Mouse (Mus musculus) limb, embryonic 10.5 days (tissue): ENCODE measurements around the gene Izumo4. TPM values are rescaled to one million over a fixed set of nuclear protein-coding genes. Genes with fewer than 3 reads are reported as not detected.

Experiments
- DNase-seq: peaks from one replicate; pipeline ENCODE4 v3.0.0-alpha.2; 2017; ENCODE audit warnings: low spot score
- H3K27ac ChIP-seq: fragments of 300-500 bp; sonication (generic); 2 replicates; pipeline ENCODE4 v1.5.1; 2016; ENCODE audit warnings: mild to moderate bottlenecking
- H3K27me3 ChIP-seq: fragments of 300-500 bp; sonication (generic); 2 replicates; pipeline ENCODE4 v1.6.1; 2016; ENCODE audit warnings: low read depth, mild to moderate bottlenecking; ENCODE audit not compliant: poor library complexity, severe bottlenecking
- H3K36me3 ChIP-seq: fragments of 300-500 bp; sonication (generic); 2 replicates; pipeline ENCODE4 v1.6.1; 2016; ENCODE audit warnings: mild to moderate bottlenecking, moderate library complexity
- H3K4me1 ChIP-seq: fragments of 300-500 bp; sonication (generic); 2 replicates; pipeline ENCODE4 v1.6.1; 2016
- H3K4me3 ChIP-seq: fragments of 300-500 bp; sonication (generic); 2 replicates; pipeline ENCODE4 v1.5.1; 2016; ENCODE audit warnings: mild to moderate bottlenecking, moderate library complexity
- H3K9me3 ChIP-seq: fragments of 300-500 bp; sonication (generic); replicated peaks from 2 replicates; pipeline ENCODE4 v1.6.1; 2016; ENCODE audit warnings: mild to moderate bottlenecking
- WGBS: fragments of 180-500 bp; shearing (Covaris S2); methylation state at CpG from one replicate; pipeline ENCODE4 v1.1.7; 2016; 5-methylcytosine and 5-hydroxymethylcytosine counted together
- polyA plus RNA-seq: library from polyadenylated mRNA; unstranded; fragments of >200 nt; fragmentation: Nextera tagmentation; extraction: Ambion mirVana; gene quantifications from 2 replicates; pipeline ENCODE4 v1.2.1, GENCODE M21; 2016

Izumo4 gene
- polyA plus RNA-seq: 8.6 and 10.8 TPM in 2 replicates

- Histone ChIP-seq H3K27me3 (no peaks in the 10 kb centered on the region), H3K9me3 (no peaks in the 10 kb centered on the region), H3K27ac (peak within 1 kb of the TSS; percentile 87), H3K4me3 (peak within 1 kb of the TSS; percentile 66), H3K4me1 (peaks cover 45% of the 10 kb centered on the region), H3K36me3 (peaks cover 33% of the 10 kb centered on the region)
- peak; percentile 98 for DNase-seq
- under 1% methylated on average over 59 of the region's 59 CpGs for WGBS
Observed at GRCm38 (mm10) chr10:80701721-80702535, at the start of gene Izumo4, which contains the start of gene Mob3a. TSS of gene Izumo4 (plus strand) at chr10:80702184. TSS of gene Mob3a (minus strand) at chr10:80701977.

DNA sequence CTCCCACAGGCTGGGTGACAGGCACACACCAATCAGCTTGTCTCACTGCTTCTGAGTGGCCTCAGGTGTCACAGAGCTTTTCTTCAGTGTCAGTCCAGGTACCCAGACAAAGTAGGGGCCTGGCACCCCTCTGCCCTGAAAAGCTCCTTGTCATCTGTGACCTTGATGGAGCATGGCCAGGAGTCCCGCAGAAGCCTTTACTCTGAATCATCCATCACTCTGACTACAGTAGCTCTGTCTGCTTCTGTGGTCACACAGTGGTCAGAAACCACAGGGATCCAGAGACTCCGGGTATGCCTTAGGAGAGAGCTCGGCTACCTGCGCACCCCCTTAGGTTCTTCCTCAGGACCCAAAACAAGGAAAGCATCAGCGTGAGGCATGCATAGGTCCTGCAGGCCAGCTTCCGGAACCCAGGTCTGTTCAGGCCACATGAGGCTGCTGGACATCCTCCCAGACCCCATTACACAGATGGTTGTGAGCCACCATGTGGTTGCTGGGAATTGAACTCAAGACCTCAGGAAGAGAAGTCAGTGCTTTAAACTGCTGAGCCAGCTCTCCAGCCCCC is 48.7 kb upstream of the Izumo4 start:
- H3K27me3 ChIP-seq: no peaks in the 10 kb centered on the region
- no peak for DNase-seq
- H3K36me3 ChIP-seq: peaks cover 28% of the 10 kb centered on the region
- H3K9me3 ChIP-seq: no peaks in the 10 kb centered on the region
- peaks cover 39% of the 10 kb centered on the region for H3K4me1 ChIP-seq
- H3K27ac ChIP-seq: no peak overlapping the region
- H3K4me3 ChIP-seq: no peak overlapping the region
- 90% methylated on average over 6 of the region's 6 CpGs for WGBS

GRCm38 (mm10) chr10:80654866-80655265 is 47.1 kb upstream of the Izumo4 start:
- H3K4me3 ChIP-seq: peak overlapping the region; percentile 93
- H3K36me3 ChIP-seq: peaks cover 18% of the 10 kb centered on the region
- peak overlapping the region; percentile 96 for H3K27ac ChIP-seq

DNA sequence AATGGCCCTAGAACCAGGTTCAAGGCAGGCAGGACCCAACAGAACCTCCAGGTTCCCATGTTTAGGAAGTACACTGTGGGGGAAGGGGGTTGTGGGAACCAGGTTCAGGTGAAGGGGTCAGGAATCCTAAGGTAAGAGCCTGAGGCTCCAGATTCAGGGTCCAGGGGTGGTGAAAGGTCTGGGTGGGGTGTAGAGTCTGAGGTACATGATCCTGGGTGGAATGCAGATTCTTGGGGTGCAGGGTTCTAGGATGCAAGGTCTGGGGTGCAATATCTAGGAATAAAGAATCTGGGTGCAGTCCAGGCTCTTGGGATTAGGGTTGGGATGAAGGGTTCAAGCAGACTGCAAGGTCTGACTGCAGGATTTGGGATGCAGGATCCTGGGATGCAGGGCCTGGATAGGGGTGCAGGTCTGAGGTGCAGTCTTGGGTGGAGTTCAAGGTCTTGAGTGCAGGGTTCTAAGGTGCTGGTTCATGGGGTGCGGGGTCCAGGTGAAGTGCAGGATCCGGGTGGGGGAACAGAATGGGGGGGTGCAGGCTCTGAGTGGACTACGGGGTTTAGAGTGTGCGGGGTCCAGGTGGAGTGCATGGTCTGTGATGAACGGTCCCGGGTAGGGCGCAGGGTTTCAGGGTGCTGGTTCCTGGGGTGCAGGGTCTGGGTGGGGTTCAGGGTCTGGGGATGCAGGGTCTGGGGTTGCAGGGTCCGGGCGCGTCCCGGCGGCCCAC is 46.4 kb upstream of the Izumo4 start:
- no peak for DNase-seq
- H3K4me3 ChIP-seq: peak overlapping the region; percentile 93
- no peaks in the 10 kb centered on the region for H3K27me3 ChIP-seq
- no peaks in the 10 kb centered on the region for H3K9me3 ChIP-seq
- H3K4me1 ChIP-seq: peaks cover 45% of the 10 kb centered on the region
- peak overlapping the region; percentile 96 for H3K27ac ChIP-seq
- WGBS: 7% methylated on average over 12 of the region's 12 CpGs
- H3K36me3 ChIP-seq: peaks cover 11% of the 10 kb centered on the region

More at GRCm38 (mm10) chr10:80654866-80655265, 47.1 kb upstream of the Izumo4 start:
- peaks cover 48% of the 10 kb centered on the region for H3K4me1 ChIP-seq
- DNase-seq: no peak
- no peaks in the 10 kb centered on the region for H3K9me3 ChIP-seq
- H3K27me3 ChIP-seq: no peaks in the 10 kb centered on the region
- WGBS: 92% methylated on average over 6 of the region's 6 CpGs

DNA sequence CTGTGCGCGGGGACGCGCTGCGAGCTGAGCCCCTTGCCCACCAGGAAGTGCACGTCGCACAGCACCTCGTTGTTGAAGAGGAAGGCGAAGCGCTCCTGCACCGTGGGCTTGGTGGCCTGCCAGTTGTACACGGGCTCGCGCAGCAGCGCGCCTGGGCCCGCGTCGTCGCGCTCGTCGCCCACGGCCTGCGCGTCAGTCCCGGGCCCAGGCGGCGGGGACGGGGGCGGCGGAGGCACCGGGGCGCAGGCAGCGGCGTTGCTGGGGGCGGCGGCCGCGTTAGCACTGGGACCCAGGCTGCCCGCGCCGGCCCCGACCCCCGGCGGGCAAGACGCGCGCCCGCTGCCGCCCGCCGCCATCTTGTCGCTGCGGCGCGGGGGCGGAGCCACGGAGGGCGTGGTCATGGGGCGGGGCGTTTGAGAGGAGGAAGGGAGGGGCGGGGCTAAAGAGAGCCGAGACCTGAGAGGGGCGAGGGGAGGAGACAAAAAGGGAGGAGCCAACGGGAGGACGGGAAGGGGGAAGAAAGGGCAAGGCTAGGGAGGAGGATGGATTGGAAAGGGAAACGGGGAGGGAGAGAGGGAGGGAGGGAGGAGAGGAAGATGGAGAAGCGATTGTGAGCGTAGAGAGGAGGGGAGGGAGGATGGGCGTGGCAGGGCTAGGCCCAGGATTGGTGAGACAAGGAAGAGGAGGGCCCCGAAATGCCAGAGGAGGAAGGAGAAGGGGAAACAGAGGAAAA is 45.7 kb upstream of the Izumo4 start:
- Histone ChIP-seq H3K27ac (peak overlapping the region; percentile 96), H3K9me3 (no peaks in the 10 kb centered on the region), H3K4me1 (peaks cover 49% of the 10 kb centered on the region), H3K4me3 (peak overlapping the region; percentile 93), H3K36me3 (peaks cover 8% of the 10 kb centered on the region), H3K27me3 (no peaks in the 10 kb centered on the region)
- peak; percentile 100 for DNase-seq
- under 1% methylated on average over 72 of the region's 72 CpGs for WGBS

- Histone ChIP-seq H3K27ac (peak within 1 kb of the TSS; percentile 96), H3K36me3 (peaks cover 6% of the 10 kb centered on the region), H3K4me3 (peak within 1 kb of the TSS; percentile 93), H3K9me3 (no peaks in the 10 kb centered on the region), H3K27me3 (no peaks in the 10 kb centered on the region), H3K4me1 (peaks cover 49% of the 10 kb centered on the region)
- DNase-seq: no peak
- WGBS: 18% methylated on average over 15 of the region's 15 CpGs
Observed at GRCm38 (mm10) chr10:80656863-80657623, 44.9 kb upstream of the Izumo4 start, which contains the start of gene Btbd2. TSS of gene Btbd2 (minus strand) at chr10:80657071.

- WGBS: 89% methylated on average over 14 of the region's 14 CpGs
- no peak overlapping the region for H3K4me3 ChIP-seq
- H3K27ac ChIP-seq: no peak overlapping the region
- no peaks in the 10 kb centered on the region for H3K9me3 ChIP-seq
- H3K27me3 ChIP-seq: no peaks in the 10 kb centered on the region
- no peak for DNase-seq
- no peaks in the 10 kb centered on the region; the same call in 1 of the 2 replicates for H3K36me3 ChIP-seq
- peaks cover 55% of the 10 kb centered on the region for H3K4me1 ChIP-seq
Observed at GRCm38 (mm10) chr10:80658194-80658840, 43.7 kb upstream of the Izumo4 start.

GRCm38 (mm10) chr10:80658841-80659202 is 43.2 kb upstream of the Izumo4 start:
- H3K4me1 ChIP-seq: peaks cover 60% of the 10 kb centered on the region
- H3K27ac ChIP-seq: no peak overlapping the region
- H3K4me3 ChIP-seq: no peak overlapping the region
- no peak for DNase-seq
- 62% methylated on average over 4 of the region's 4 CpGs for WGBS
- no peaks in the 10 kb centered on the region for H3K36me3 ChIP-seq
- no peaks in the 10 kb centered on the region for H3K27me3 ChIP-seq
- no peaks in the 10 kb centered on the region for H3K9me3 ChIP-seq

- WGBS: 21% methylated on average over 10 of the region's 10 CpGs
- H3K4me3 ChIP-seq: no peak overlapping the region
Observed at GRCm38 (mm10) chr10:80659213-80659612, 42.8 kb upstream of the Izumo4 start.

DNA sequence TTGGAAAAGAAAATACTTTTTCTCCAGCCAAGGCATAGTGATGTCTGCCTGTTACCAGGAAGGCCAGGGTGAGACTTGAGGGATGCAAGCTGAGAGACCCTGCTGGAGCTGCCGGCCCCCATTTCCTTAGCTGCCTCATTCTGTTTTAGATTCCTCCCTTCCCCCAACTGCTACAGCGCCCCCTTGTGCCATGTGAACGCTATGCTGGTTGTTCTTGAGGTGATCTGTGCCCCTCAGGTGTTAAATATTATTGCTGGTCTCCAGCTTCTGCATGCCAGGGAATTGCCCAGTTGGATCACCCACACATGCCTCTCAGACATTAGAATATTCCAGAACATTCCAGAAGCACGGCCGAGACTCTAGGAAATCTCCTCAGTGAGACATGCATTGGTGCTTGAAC is 40.8 kb upstream of the Izumo4 start:
- no peak for DNase-seq
- Histone ChIP-seq H3K4me3 (no peak overlapping the region), H3K9me3 (no peaks in the 10 kb centered on the region), H3K4me1 (peaks cover 64% of the 10 kb centered on the region), H3K27ac (0 out of 2 replicates have a peak overlapping the region, but pooled peaks have one; percentile 5), H3K36me3 (peaks cover 9% of the 10 kb centered on the region), H3K27me3 (no peaks in the 10 kb centered on the region)
- 41% methylated on average over 5 of the region's 5 CpGs for WGBS

More at GRCm38 (mm10) chr10:80659213-80659612, 42.8 kb upstream of the Izumo4 start:
- peak overlapping the region; percentile 56; the same call in 1 of the 2 replicates for H3K27ac ChIP-seq
- no peaks in the 10 kb centered on the region for H3K27me3 ChIP-seq
- peak; percentile 81 for DNase-seq
- H3K36me3 ChIP-seq: no peaks in the 10 kb centered on the region
- H3K9me3 ChIP-seq: no peaks in the 10 kb centered on the region
- peaks cover 62% of the 10 kb centered on the region for H3K4me1 ChIP-seq

GRCm38 (mm10) chr10:80663485-80664196 is 38.3 kb upstream of the Izumo4 start:
- Histone ChIP-seq H3K4me3 (0 out of 2 replicates have a peak overlapping the region, but pooled peaks have one; percentile 21), H3K27ac (peak overlapping the region; percentile 64; the same call in 1 of the 2 replicates), H3K36me3 (peaks cover 34% of the 10 kb centered on the region), H3K27me3 (no peaks in the 10 kb centered on the region), H3K4me1 (peaks cover 58% of the 10 kb centered on the region), H3K9me3 (no peaks in the 10 kb centered on the region)
- no peak for DNase-seq
- 29% methylated on average over 5 of the region's 5 CpGs for WGBS
